Mouse (Mus musculus) kidney, adult 2 months (tissue): ENCODE measurements around the gene Tcfl5.

Experiments
- CTCF ChIP-seq: fragments of 200-500 bp; conservative IDR thresholded peaks from 2 replicates; pipeline ENCODE4 v1.5.1; 2011; ENCODE audit warnings: low read depth, mild to moderate bottlenecking, control low read depth, low read length, moderate library complexity, mixed read lengths; ENCODE audit not compliant: insufficient read depth, insufficient read length
- POLR2A ChIP-seq: fragments of 200-500 bp; IDR thresholded peaks from one replicate; pipeline ENCODE4 v1.6.1; 2011; ENCODE audit warnings: low read depth, low read length, control low read depth

DNA sequence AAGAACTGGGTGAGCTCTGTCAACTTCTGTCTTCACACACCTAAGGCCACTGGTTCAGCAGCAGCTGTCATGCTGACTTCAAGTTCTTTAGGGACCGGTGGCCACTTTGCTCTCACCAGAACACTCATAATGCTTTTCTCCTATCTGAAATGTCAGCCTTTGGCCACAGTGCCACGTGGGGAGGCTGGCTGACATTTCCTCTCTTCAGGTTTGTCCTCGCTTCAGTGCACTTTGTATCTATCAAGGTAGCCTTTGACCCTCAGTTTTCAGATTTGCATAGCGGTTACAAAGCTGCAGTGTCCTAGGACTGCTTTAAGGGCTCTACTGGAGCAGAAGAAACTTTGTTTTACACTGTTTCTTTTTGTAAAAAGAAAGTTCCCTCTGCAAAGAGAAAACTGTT lies 66.0 kb downstream of the Tcfl5 start:
- TF ChIP-seq CTCF (no peak), POLR2A (no peak)
